Mouse (Mus musculus) liver, postnatal 0 days (tissue): ENCODE measurements at regions not wholly inside any gene's neighbourhood (a gene's known extent, or its start where the extent isn't known, plus 50 kb on each side); places are given as distances from the start of the nearest gene placed in this dataset.

ENCODE experiments used
- ATAC-seq: fragments of 200-750 bp; cut with Nextera tagmentation; 2 replicates; pipeline ENCODE4 v1.8.0; 2017; ENCODE audit warnings: mild to moderate bottlenecking, moderate library complexity
- DNase-seq: peaks from one replicate; pipeline ENCODE4 v3.0.0-alpha.2; 2016
- H3K27ac ChIP-seq: fragments of 300-500 bp; sonication (generic); 2 replicates; pipeline ENCODE4 v1.5.1; 2014; ENCODE audit warnings: antibody characterized with exemption, moderate library complexity, mild to moderate bottlenecking, low read depth
- H3K27me3 ChIP-seq: fragments of 300-500 bp; sonication (generic); 2 replicates; pipeline ENCODE4 v1.6.1; 2014; ENCODE audit warnings: low read length, control low read depth, mixed read lengths; ENCODE audit not compliant: insufficient read depth
- H3K36me3 ChIP-seq: fragments of 300-500 bp; sonication (generic); replicated peaks from 2 replicates; pipeline ENCODE4 v1.6.1; 2014; ENCODE audit warnings: mild to moderate bottlenecking, control low read depth, low read length, moderate library complexity, mixed read lengths; ENCODE audit not compliant: insufficient read depth
- H3K4me1 ChIP-seq: fragments of 300-500 bp; sonication (generic); 2 replicates; pipeline ENCODE4 v1.6.1; 2014; ENCODE audit warnings: antibody characterized with exemption, mild to moderate bottlenecking, control low read depth; ENCODE audit not compliant: insufficient read depth
- H3K4me2 ChIP-seq: fragments of 300-500 bp; sonication (generic); 2 replicates; pipeline ENCODE4 v1.6.1; 2014; ENCODE audit warnings: low read depth, mild to moderate bottlenecking, low read length, moderate library complexity, mixed read lengths
- H3K4me3 ChIP-seq: fragments of 300-500 bp; sonication (generic); 2 replicates; pipeline ENCODE4 v1.5.1; 2014; ENCODE audit warnings: low read depth, low read length
- H3K9ac ChIP-seq: fragments of 300-500 bp; sonication (generic); replicated peaks from 2 replicates; pipeline ENCODE4 v1.6.1; 2014; ENCODE audit warnings: mild to moderate bottlenecking, moderate library complexity
- H3K9me3 ChIP-seq: fragments of 300-500 bp; sonication (generic); 2 replicates; pipeline ENCODE4 v1.6.1; 2016; ENCODE audit warnings: mild to moderate bottlenecking, control low read depth, low read length, mixed read lengths
- CTCF ChIP-seq: sonication (generic); IDR thresholded peaks from 2 replicates; pipeline ENCODE4 v1.5.1; 2016; ENCODE audit warnings: antibody characterized with exemption, low read depth
- EP300 ChIP-seq: IDR thresholded peaks from 2 replicates; pipeline ENCODE4 v1.6.1; 2016; ENCODE audit warnings: antibody characterized with exemption, low read depth, mild to moderate bottlenecking
- whole genome bisulfite sequencing: fragments of 180-500 bp; shearing (Covaris S2); extraction: QIAGEN DNeasy Blood & Tissue Kit; methylation state at CpG from one replicate; pipeline ENCODE4 v1.1.7; 2014; ENCODE audit not compliant: insufficient replicate concordance; 5-methylcytosine and 5-hydroxymethylcytosine counted together

GRCm38 (mm10) chr1:42755958-42756357, 60.4 kb downstream of the Pou3f3 start:
- no peak for DNase-seq
- WGBS: 66% methylated on average over 5 of the region's 5 CpGs
- TF ChIP-seq EP300 (no peak), CTCF (no peak)

GRCm38 (mm10) chr1:42756497-42756896, 60.9 kb downstream of the Pou3f3 start:
- Histone ChIP-seq H3K4me3 (no peak overlapping the region), H3K9me3 (0 out of 2 replicates have a peak, but pooled peaks cover 2% of the 10 kb centered on the region), H3K27me3 (no peaks in the 10 kb centered on the region), H3K4me1 (no peaks in the 10 kb centered on the region), H3K9ac (no peak overlapping the region), H3K4me2 (no peak overlapping the region), H3K36me3 (no peaks in the 10 kb centered on the region), H3K27ac (no peak overlapping the region)
- no peak for TF ChIP-seq EP300
- TF ChIP-seq CTCF: no peak
- no peak for DNase-seq
- no peak for ATAC-seq

More at GRCm38 (mm10) chr1:42755958-42756357, 60.4 kb downstream of the Pou3f3 start:
- no peaks in the 10 kb centered on the region for H3K36me3 ChIP-seq
- no peaks in the 10 kb centered on the region for H3K27me3 ChIP-seq
- H3K27ac ChIP-seq: no peak overlapping the region
- H3K4me1 ChIP-seq: no peaks in the 10 kb centered on the region
- no peak overlapping the region for H3K4me2 ChIP-seq
- no peak for ATAC-seq
- H3K9me3 ChIP-seq: 0 out of 2 replicates have a peak, but pooled peaks cover 2% of the 10 kb centered on the region
- no peak overlapping the region for H3K9ac ChIP-seq
- no peak overlapping the region for H3K4me3 ChIP-seq

GRCm38 (mm10) chr1:42763447-42763846, 67.9 kb downstream of the Pou3f3 start:
- 58% methylated on average over 2 of the region's 2 CpGs for WGBS
- Histone ChIP-seq H3K4me2 (no peak overlapping the region), H3K9me3 (0 out of 2 replicates have a peak, but pooled peaks cover 2% of the 10 kb centered on the region), H3K27me3 (no peaks in the 10 kb centered on the region), H3K27ac (no peak overlapping the region), H3K4me3 (no peak overlapping the region), H3K9ac (no peak overlapping the region), H3K36me3 (no peaks in the 10 kb centered on the region), H3K4me1 (no peaks in the 10 kb centered on the region)
- no peak for ATAC-seq
- no peak for TF ChIP-seq CTCF
- no peak for TF ChIP-seq EP300
- DNase-seq: no peak

- Histone ChIP-seq H3K36me3 (no peaks in the 10 kb centered on the region), H3K4me2 (no peak overlapping the region), H3K4me1 (no peaks in the 10 kb centered on the region), H3K9me3 (0 out of 2 replicates have a peak, but pooled peaks cover 1% of the 10 kb centered on the region), H3K27ac (no peak overlapping the region), H3K27me3 (no peaks in the 10 kb centered on the region), H3K9ac (no peak overlapping the region), H3K4me3 (no peak overlapping the region)
- no peak for DNase-seq
- no peak for ATAC-seq
- TF ChIP-seq EP300: no peak
- no peak for TF ChIP-seq CTCF
- 72% methylated on average over 2 of the region's 2 CpGs for WGBS
Observed at GRCm38 (mm10) chr1:42764048-42764447, 68.5 kb downstream of the Pou3f3 start.

- H3K36me3 ChIP-seq: no peaks in the 10 kb centered on the region
- 69% methylated on average over 9 of the region's 9 CpGs for WGBS
- no peak overlapping the region for H3K4me3 ChIP-seq
- no peak overlapping the region for H3K4me2 ChIP-seq
- no peak overlapping the region for H3K27ac ChIP-seq
- DNase-seq: no peak
- H3K9ac ChIP-seq: no peak overlapping the region
- H3K4me1 ChIP-seq: no peaks in the 10 kb centered on the region
- no peak for ATAC-seq
- no peaks in the 10 kb centered on the region for H3K27me3 ChIP-seq
- TF ChIP-seq EP300 (no peak), CTCF (no peak)
- no peaks in the 10 kb centered on the region for H3K9me3 ChIP-seq
Observed at GRCm38 (mm10) chr1:42770085-42770484, 74.5 kb downstream of the Pou3f3 start.

GRCm38 (mm10) chr1:42772000-42772399, 76.4 kb downstream of the Pou3f3 start:
- H3K9ac ChIP-seq: no peak overlapping the region
- WGBS: 43% methylated on average over 6 of the region's 6 CpGs
- H3K4me2 ChIP-seq: no peak overlapping the region
- H3K27ac ChIP-seq: no peak overlapping the region
- no peaks in the 10 kb centered on the region for H3K4me1 ChIP-seq
- no peaks in the 10 kb centered on the region for H3K27me3 ChIP-seq
- no peaks in the 10 kb centered on the region for H3K36me3 ChIP-seq
- TF ChIP-seq CTCF: no peak
- no peaks in the 10 kb centered on the region for H3K9me3 ChIP-seq
- H3K4me3 ChIP-seq: no peak overlapping the region
- ATAC-seq (no peak), DNase-seq (no peak)

GRCm38 (mm10) chr1:42773851-42774464, 77.1 kb upstream of the Mrps9 start:
- H3K27ac ChIP-seq: no peak overlapping the region
- 61% methylated on average over 20 of the region's 20 CpGs for WGBS
- no peaks in the 10 kb centered on the region for H3K4me1 ChIP-seq
- no peak overlapping the region for H3K9ac ChIP-seq
- DNase-seq (peak; percentile 34), ATAC-seq (no peak; the same call in 1 of the 2 replicates)
- no peak for TF ChIP-seq CTCF
- no peak for TF ChIP-seq EP300
- H3K36me3 ChIP-seq: no peaks in the 10 kb centered on the region
- H3K4me3 ChIP-seq: no peak overlapping the region
- no peak overlapping the region for H3K4me2 ChIP-seq
- no peaks in the 10 kb centered on the region for H3K27me3 ChIP-seq
- H3K9me3 ChIP-seq: no peaks in the 10 kb centered on the region
